8 mouse cellular contexts compared by ENCODE assay signal in genomic region chr9:102722071-102722561, GRCm38 (mm10). TPM values are rescaled to one million over a fixed set of nuclear protein-coding genes. Genes with fewer than 3 reads are reported as not detected.
DNase-seq lines count a peak whose midpoint lies in the region; ATAC-seq lines count a peak whose summit lies in the region.

No protein-coding gene starts in this region.

- H3K4me2 ChIP-seq in heart, embryonic 14.5 days (ENCODE audit: low read length), result peak overlapping the region; percentile 84
- peak overlapping the region; percentile 70 for H3K4me2 ChIP-seq in midbrain, embryonic 14.5 days (ENCODE audit: low read length)

- H3K27me3 ChIP-seq in heart, embryonic 14.5 days (ENCODE audit: control insufficient read depth, insufficient read depth, low read length), result no peaks in the 10 kb centered on the region
- no peaks in the 10 kb centered on the region for H3K27me3 ChIP-seq in midbrain, embryonic 14.5 days (ENCODE audit: control insufficient read depth, insufficient read depth, low read length)

- peaks cover 69% of the 10 kb centered on the region for H3K36me3 ChIP-seq in heart, embryonic 14.5 days (ENCODE audit: control insufficient read depth, insufficient read depth, low read length)
- H3K36me3 ChIP-seq in midbrain, embryonic 14.5 days (ENCODE audit: control insufficient read depth, insufficient read depth, low read length), result peaks cover 74% of the 10 kb centered on the region

- H3K9ac ChIP-seq in heart, embryonic 14.5 days (ENCODE audit: low read length), result peak overlapping the region; percentile 100
- H3K9ac ChIP-seq in midbrain, embryonic 14.5 days (replicated peaks; ENCODE audit: low read length), result peak overlapping the region; percentile 99

- WGBS in heart, embryonic 14.5 days, result 12% methylated on average over 9 of the region's 9 CpGs
- 27% methylated on average over 9 of the region's 9 CpGs for WGBS in midbrain, embryonic 14.5 days

- H3K27ac ChIP-seq in heart, embryonic 14.5 days (replicated peaks in 1 of 2; ENCODE audit: control insufficient read depth in 1 of 2, insufficient read depth in 1 of 2, low read depth in 2 of 2, low read length in 2 of 2), result peak overlapping the region; percentile 41 to 100
- peak overlapping the region; percentile 15; the same call in 1 of the 2 replicates for H3K27ac ChIP-seq in midbrain, embryonic 14.5 days (replicated peaks; ENCODE audit: low read depth, low read length)

- intact Hi-C loops in heart, postnatal 14 days (cut with DNase I), result no loop called here
- intact Hi-C loops in gastrocnemius, postnatal 36 days (cut with DNase I), result no loop called here

- H3K4me1 ChIP-seq in heart, embryonic 14.5 days (ENCODE audit: control insufficient read depth in 2 of 2, insufficient read depth in 2 of 2, low read length in 2 of 2), result peaks cover 56 to 74% of the 10 kb centered on the region in 2 experiments
- peaks cover 69% of the 10 kb centered on the region for H3K4me1 ChIP-seq in midbrain, embryonic 14.5 days (ENCODE audit: control insufficient read depth, insufficient read depth, low read length)

- H3K4me3 ChIP-seq in heart, embryonic 14.5 days (ENCODE audit: control insufficient read depth in 1 of 2, insufficient read depth in 1 of 2, low read depth in 1 of 2, low read length in 2 of 2), result peak overlapping the region; percentile 1 to 97
- peak overlapping the region; percentile 90 for H3K4me3 ChIP-seq in midbrain, embryonic 14.5 days (replicated peaks; ENCODE audit: low read depth, low read length)

- no peaks in the 10 kb centered on the region for H3K9me3 ChIP-seq in heart, embryonic 14.5 days (ENCODE audit: control insufficient read depth, low read length)
- no peaks in the 10 kb centered on the region for H3K9me3 ChIP-seq in midbrain, embryonic 14.5 days (ENCODE audit: control insufficient read depth, low read length)

- ATAC-seq in heart, embryonic 14.5 days (ENCODE audit: insufficient number of reproducible peaks, insufficient read depth, low FRiP score, low read depth), result no peak
- no peak for ATAC-seq in midbrain, embryonic 14.5 days (ENCODE audit: low FRiP score, low TSS enrichment)
- no peak for ATAC-seq in megakaryocyte progenitor cell, adult 5-6 weeks (replicated peaks; ENCODE audit: poor library complexity)

- peak; percentile 98 for DNase-seq in heart, adult 11 months
- no peak for DNase-seq in heart, postnatal 14 days
- DNase-seq in kidney, postnatal 14 days, result peak; percentile 58
- DNase-seq in midbrain, embryonic 14.5 days, result no peak
- DNase-seq in thymus, postnatal 4 days, result no peak
- DNase-seq in gastrocnemius, postnatal 36 days, result no peak

RNA-seq across cellular contexts. Expression of gene Amotl2, which starts 5.6 kb away (rescaled TPM):
- total RNA-seq in heart, postnatal 14 days (2021), result 10 to 100 TPM; 61.6 to 64.6 TPM
- polyA plus RNA-seq in heart, embryonic 14.5 days (2014; fragmentation: Nextera tagmentation; extraction: Ambion mirVana), result 33.5 and 36.3 TPM in 2 replicates
- 61.0 and 77.7 TPM in 2 replicates for polyA plus RNA-seq in midbrain, embryonic 14.5 days (2014; fragmentation: Nextera tagmentation; extraction: Ambion mirVana)
- total RNA-seq in megakaryocyte progenitor cell, adult 5-6 weeks (2015), result 0.84 and 2.1 TPM in 2 replicates
- total RNA-seq in megakaryocyte progenitor cell, adult 5-6 weeks (2017), result 0.98 and 8.5 TPM in 2 replicates
- total RNA-seq in gastrocnemius, postnatal 36 days (2021), result 10 to 100 TPM; 12.0 to 20.5 TPM

Comparison
In these comparisons a context has a peak if more than half of its experiments do, and no peak if none do; other contexts are left out.
1. DNase-seq: peak in heart, adult 11 months (single experiment) and kidney, postnatal 14 days (single experiment); none in heart, postnatal 14 days (0 of 2), midbrain, embryonic 14.5 days (single experiment), thymus, postnatal 4 days (single experiment) and gastrocnemius, postnatal 36 days (0 of 2).